Mouse (Mus musculus) kidney, embryonic 16.5 days (tissue): ENCODE measurements at regions not wholly inside any gene's neighbourhood (a gene's known extent, or its start where the extent isn't known, plus 50 kb on each side); places are given as distances from the start of the nearest gene placed in this dataset.

ENCODE experiments used
- ATAC-seq: fragments of 200-750 bp; cut with Nextera tagmentation; 2 replicates; pipeline ENCODE4 v1.8.0; 2017; ENCODE audit warnings: moderate TSS enrichment; ENCODE audit not compliant: low FRiP score, low TSS enrichment
- H3K27ac ChIP-seq: fragments of 300-500 bp; sonication (generic); 2 replicates; pipeline ENCODE4 v1.5.1; 2014; ENCODE audit warnings: low read length
- H3K27me3 ChIP-seq: fragments of 300-500 bp; sonication (generic); 2 replicates; pipeline ENCODE4 v1.6.1; 2014; ENCODE audit warnings: low read length, control low read depth, mixed read lengths; ENCODE audit not compliant: insufficient read depth
- H3K36me3 ChIP-seq: fragments of 300-500 bp; sonication (generic); 2 replicates; pipeline ENCODE4 v1.6.1; 2014; ENCODE audit warnings: low read length, control low read depth, mixed read lengths; ENCODE audit not compliant: insufficient read depth
- H3K4me1 ChIP-seq: fragments of 300-500 bp; sonication (generic); 2 replicates; pipeline ENCODE4 v1.6.1; 2014; ENCODE audit warnings: low read length, control low read depth, mixed read lengths; ENCODE audit not compliant: insufficient read depth
- H3K4me2 ChIP-seq: fragments of 300-500 bp; sonication (generic); replicated peaks from 2 replicates; pipeline ENCODE4 v1.6.1; 2014; ENCODE audit warnings: low read depth, low read length
- H3K4me3 ChIP-seq: fragments of 300-500 bp; sonication (generic); 2 replicates; pipeline ENCODE4 v1.5.1; 2014; ENCODE audit warnings: mild to moderate bottlenecking, low read length
- H3K9ac ChIP-seq: fragments of 300-500 bp; sonication (generic); replicated peaks from 2 replicates; pipeline ENCODE4 v1.6.1; 2014; ENCODE audit warnings: low read length
- H3K9me3 ChIP-seq: fragments of 300-500 bp; sonication (generic); 2 replicates; pipeline ENCODE4 v1.6.1; 2016; ENCODE audit warnings: low read length, control low read depth
- WGBS: fragments of 180-500 bp; shearing (Covaris S2); extraction: QIAGEN DNeasy Blood & Tissue Kit; methylation state at CpG from one replicate; pipeline ENCODE4 v1.1.7; 2014; 5-methylcytosine and 5-hydroxymethylcytosine counted together

DNA sequence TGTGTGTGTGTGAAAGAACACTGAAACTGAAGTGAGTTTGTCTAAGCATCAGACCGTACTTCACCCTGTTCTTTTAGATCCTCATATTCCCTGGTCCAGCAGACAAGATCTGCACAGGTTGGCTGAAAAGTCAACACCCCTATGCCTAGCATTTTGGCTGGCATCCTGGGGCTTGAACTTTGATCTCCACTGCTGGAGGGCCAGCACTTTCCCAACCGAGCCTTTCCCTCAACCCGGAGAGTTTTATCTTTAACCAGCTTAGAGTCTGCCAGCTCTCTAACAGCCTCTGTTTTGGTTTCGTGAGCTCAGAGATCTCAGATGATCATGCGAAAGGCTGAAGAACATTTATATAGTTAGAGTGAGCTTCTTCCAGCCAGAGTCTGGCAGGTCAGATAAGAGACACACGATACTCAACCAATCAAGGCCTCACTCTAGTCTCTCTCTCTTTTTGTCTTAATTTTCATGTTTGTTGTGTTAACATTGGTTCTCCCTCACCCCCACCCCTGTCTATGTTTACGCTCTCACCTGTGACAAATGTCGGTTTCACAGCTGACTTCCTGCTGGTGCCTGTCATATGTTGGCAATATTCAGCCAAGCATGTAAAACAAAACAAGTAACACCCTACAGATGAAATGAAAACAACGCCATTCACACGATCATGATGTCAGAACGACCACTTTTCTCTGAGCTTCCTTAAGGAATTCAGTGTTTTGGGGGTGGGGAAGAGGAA, 162.7 kb upstream of the Tenm3 start:
- Histone ChIP-seq H3K4me3 (no peak overlapping the region), H3K27me3 (no peaks in the 10 kb centered on the region), H3K9ac (no peak overlapping the region), H3K36me3 (no peaks in the 10 kb centered on the region), H3K4me2 (no peak overlapping the region), H3K9me3 (no peaks in the 10 kb centered on the region), H3K4me1 (0 out of 2 replicates have a peak, but pooled peaks cover 4% of the 10 kb centered on the region), H3K27ac (no peak overlapping the region)
- WGBS, result 48% methylated on average over 11 of the region's 11 CpGs
- ATAC-seq, result peak; percentile 39; the same call in 1 of the 2 replicates

DNA sequence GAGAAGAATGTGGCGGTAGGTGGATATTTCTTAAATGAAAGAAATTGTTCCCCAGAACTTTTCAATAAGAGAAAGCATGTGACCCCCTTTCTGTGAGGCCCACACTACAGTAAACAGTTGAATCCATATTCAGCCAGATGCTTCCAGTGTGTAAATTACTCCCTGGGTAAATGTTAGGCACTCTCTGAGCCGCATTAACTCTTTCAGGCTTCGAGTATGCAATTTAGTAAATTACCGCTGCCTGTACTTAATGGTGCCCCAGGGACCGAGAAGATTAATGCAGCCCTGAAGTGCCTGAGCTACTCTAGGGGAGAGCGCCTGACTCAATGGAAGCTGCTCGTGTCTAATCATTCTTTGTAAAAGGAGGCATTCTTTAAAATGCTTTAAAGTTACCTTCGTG, 137.9 kb upstream of the Tenm3 start:
- Histone ChIP-seq H3K4me2 (no peak overlapping the region), H3K9ac (no peak overlapping the region), H3K9me3 (no peaks in the 10 kb centered on the region), H3K27ac (no peak overlapping the region), H3K27me3 (no peaks in the 10 kb centered on the region), H3K36me3 (no peaks in the 10 kb centered on the region), H3K4me3 (no peak overlapping the region), H3K4me1 (no peaks in the 10 kb centered on the region; the same call in 1 of the 2 replicates)
- ATAC-seq, result no peak
- 60% methylated on average over 8 of the region's 8 CpGs for WGBS

DNA sequence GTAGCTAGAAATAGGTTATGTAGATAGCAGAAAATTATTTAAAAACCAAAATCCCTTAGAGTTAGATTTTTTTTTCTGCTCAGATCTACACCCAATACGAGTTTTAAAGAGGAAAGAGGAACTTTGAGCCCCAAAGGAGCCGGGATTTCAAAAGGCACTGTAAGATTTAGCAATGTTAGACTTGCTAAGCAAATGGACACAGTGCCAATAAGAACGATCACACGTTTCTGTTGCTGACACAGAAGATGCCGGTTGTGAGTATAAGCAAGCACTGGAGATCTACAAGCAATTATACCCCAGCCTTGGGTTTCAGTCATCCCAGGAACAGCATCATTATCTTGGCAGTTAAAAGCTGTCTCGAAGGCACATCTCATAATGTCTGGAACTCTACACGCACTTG, 137.0 kb upstream of the Tenm3 start:
- H3K36me3 ChIP-seq, result no peaks in the 10 kb centered on the region
- no peaks in the 10 kb centered on the region for H3K27me3 ChIP-seq
- 78% methylated on average over 7 of the region's 7 CpGs for WGBS
- no peak overlapping the region for H3K4me3 ChIP-seq
- no peak overlapping the region for H3K27ac ChIP-seq
- ATAC-seq, result no peak
- no peak overlapping the region for H3K9ac ChIP-seq
- H3K9me3 ChIP-seq, result no peaks in the 10 kb centered on the region
- H3K4me2 ChIP-seq, result no peak overlapping the region
- H3K4me1 ChIP-seq, result no peaks in the 10 kb centered on the region; the same call in 1 of the 2 replicates

DNA sequence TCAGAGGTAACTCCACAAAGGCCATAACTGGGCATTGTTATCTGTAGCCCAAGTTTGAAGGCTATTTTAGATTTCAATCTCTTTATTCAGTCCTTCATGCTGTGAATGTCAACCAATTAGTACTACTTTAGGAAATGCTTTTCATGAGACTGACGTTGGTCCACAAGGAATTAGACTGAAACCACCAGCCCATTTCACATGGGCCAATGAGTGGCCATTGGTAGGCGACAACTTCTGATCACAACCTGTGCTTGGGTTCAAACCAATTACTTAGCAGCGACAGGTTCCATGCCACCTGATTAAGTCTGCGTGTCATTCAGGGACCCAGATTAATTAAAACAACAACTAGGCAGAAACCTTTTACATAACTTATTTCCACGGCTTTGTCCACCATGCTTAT, 126.9 kb upstream of the Tenm3 start:
- Histone ChIP-seq H3K36me3 (no peaks in the 10 kb centered on the region), H3K4me2 (no peak overlapping the region), H3K27me3 (no peaks in the 10 kb centered on the region), H3K9me3 (no peaks in the 10 kb centered on the region), H3K4me3 (no peak overlapping the region), H3K9ac (no peak overlapping the region), H3K27ac (no peak overlapping the region), H3K4me1 (no peaks in the 10 kb centered on the region)
- 84% methylated on average over 5 of the region's 5 CpGs for WGBS
- no peak for ATAC-seq

DNA sequence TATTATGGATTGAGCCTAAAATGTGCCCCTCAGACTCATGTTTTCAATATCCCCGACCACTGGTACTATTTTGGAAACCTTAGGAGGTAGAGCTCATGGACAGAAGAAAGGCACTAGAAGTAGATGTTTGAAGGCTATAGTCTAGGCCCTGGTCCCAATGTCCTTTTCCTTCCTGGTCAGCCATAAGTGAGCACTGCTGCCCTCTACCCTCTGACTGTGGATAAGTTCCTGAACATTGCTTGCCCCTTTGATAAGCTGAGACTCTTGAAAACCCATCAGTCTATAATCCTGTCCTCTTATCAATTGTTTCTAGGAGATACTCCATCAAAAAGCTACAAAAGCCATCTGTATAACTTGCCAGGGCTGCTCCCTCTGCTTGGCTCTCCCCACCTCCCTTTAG, 121.2 kb upstream of the Tenm3 start:
- H3K9ac ChIP-seq, result no peak overlapping the region
- ATAC-seq, result no peak
- no peaks in the 10 kb centered on the region for H3K36me3 ChIP-seq
- H3K4me1 ChIP-seq, result no peaks in the 10 kb centered on the region
- no peak overlapping the region for H3K4me2 ChIP-seq
- 88% methylated on average over 1 of the region's 1 CpGs for WGBS
- H3K9me3 ChIP-seq, result no peaks in the 10 kb centered on the region
- no peak overlapping the region for H3K27ac ChIP-seq
- no peak overlapping the region for H3K4me3 ChIP-seq
- no peaks in the 10 kb centered on the region for H3K27me3 ChIP-seq

DNA sequence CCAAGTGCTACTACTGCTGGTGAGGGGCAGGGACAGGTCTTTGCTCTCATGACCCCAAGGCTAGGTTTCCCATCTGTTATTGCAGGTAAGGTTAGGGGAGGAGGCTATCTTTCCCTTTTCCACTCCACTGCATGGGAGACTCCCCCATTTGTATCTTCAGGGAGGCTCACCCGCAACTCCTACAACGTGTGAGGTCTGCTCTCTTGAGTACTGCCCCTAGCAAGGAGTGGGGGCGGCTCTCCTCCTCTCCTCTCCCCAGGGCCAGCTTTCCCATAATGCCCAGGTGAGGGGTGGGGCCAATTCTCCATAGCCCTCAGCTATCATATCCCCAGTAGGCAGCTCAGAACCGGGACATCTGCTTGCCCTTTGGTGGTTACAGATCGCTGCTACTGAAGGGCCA, 113.9 kb upstream of the Tenm3 start:
- peak; percentile 59; the same call in 1 of the 2 replicates for ATAC-seq
- no peak overlapping the region for H3K9ac ChIP-seq

DNA sequence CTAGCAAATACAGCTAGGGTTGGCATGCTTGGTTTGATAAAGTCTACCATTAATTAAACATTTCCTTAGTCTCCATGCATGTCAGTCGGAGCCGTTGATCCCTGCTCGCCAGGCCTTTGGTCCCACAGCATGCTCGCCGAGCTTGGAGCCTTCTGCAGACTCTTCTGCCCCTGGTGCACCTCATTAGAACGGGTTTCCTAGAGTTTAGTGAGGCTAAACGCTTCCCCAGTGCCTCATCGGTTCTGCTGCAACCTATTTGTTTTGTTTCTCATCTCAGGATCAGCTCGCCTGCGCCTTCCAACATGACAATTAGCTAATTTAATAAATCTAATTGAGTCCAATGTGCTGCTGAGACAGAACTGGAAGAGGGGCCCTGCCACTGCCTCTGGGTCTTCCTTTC, 107.7 kb upstream of the Tenm3 start:
- Histone ChIP-seq H3K27me3 (no peaks in the 10 kb centered on the region), H3K27ac (no peak overlapping the region), H3K9me3 (no peaks in the 10 kb centered on the region), H3K4me3 (no peak overlapping the region), H3K4me1 (no peaks in the 10 kb centered on the region), H3K36me3 (no peaks in the 10 kb centered on the region), H3K4me2 (no peak overlapping the region), H3K9ac (no peak overlapping the region)
- 83% methylated on average over 10 of the region's 10 CpGs for WGBS
- ATAC-seq, result no peak

More for the DNA sequence above, 113.9 kb upstream of the Tenm3 start:
- Histone ChIP-seq H3K4me1 (no peaks in the 10 kb centered on the region), H3K4me3 (no peak overlapping the region), H3K36me3 (no peaks in the 10 kb centered on the region), H3K27ac (no peak overlapping the region), H3K9me3 (no peaks in the 10 kb centered on the region), H3K4me2 (no peak overlapping the region), H3K27me3 (no peaks in the 10 kb centered on the region)
- 54% methylated on average over 5 of the region's 5 CpGs for WGBS

DNA sequence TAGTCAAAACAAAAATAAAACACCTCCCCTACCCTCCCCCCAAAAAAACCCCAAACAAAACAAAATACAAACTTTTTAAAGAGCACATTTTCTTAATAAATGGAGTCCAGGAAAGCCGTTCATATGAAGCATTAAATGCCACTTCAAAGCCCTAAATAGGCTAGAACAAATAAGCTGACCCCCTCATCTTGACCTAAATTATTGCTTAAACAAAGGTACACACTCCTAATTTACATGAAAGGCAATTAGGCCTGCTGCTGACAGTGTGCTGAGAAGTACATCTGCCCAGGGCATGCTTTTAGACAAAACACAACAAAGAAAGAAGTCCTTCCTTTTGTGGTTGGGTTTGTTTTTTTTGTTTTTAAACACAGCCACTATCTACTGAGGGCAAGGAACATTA, 100.4 kb upstream of the Tenm3 start:
- no peaks in the 10 kb centered on the region for H3K36me3 ChIP-seq
- no peak overlapping the region for H3K27ac ChIP-seq
- no peak overlapping the region for H3K4me2 ChIP-seq
- no peak overlapping the region for H3K4me3 ChIP-seq
- no peaks in the 10 kb centered on the region for H3K27me3 ChIP-seq
- 17% methylated on average over 1 of the region's 1 CpGs for WGBS
- H3K9ac ChIP-seq, result no peak overlapping the region
- ATAC-seq, result no peak
- no peaks in the 10 kb centered on the region for H3K4me1 ChIP-seq
- no peaks in the 10 kb centered on the region for H3K9me3 ChIP-seq

DNA sequence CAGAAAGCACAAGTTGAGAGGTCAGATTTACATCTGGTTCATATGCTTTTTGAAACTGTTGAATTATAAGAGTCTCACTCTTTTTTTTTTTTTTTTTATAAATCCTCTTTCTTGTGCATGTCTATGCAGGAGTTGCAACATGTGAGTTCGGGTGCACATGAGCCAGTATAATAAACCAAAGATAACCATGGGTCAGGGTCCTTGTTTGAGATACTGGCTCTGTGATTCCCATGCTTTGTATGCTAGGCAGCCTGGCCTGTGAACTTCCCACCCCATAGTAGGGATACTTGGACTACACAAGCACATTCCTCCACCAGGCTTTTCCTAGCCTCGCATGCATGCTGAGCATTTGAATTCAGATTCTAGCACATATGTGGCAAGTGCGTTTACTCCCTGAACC, 93.4 kb upstream of the Tenm3 start:
- Histone ChIP-seq H3K9me3 (no peaks in the 10 kb centered on the region), H3K9ac (no peak overlapping the region), H3K36me3 (no peaks in the 10 kb centered on the region), H3K27me3 (no peaks in the 10 kb centered on the region), H3K4me2 (no peak overlapping the region), H3K4me3 (no peak overlapping the region), H3K27ac (no peak overlapping the region), H3K4me1 (no peaks in the 10 kb centered on the region)
- WGBS, result 95% methylated on average over 3 of the region's 3 CpGs
- no peak for ATAC-seq

DNA sequence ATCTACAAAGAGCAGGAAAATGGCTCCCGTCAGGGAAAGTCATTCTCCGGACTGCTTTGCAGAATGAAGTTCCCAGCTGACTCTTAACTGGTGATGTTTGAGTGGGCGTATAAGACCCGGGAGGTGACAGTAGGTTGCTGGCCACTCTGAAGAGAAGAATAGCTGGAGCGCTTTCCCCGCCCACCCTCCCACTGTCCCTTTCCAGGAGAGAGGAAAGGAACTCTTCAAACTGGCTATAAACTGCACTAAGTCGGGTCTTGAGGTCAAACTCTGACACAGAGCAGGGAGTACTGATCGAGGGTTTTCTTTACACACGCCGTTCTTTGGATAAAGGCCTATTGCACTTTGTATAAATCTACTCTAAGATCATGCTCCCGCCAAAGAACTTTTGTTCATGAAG, 83.4 kb upstream of the Tenm3 start:
- H3K9me3 ChIP-seq, result no peaks in the 10 kb centered on the region
- 23% methylated on average over 11 of the region's 11 CpGs for WGBS
- no peaks in the 10 kb centered on the region for H3K27me3 ChIP-seq
- no peaks in the 10 kb centered on the region for H3K36me3 ChIP-seq
- H3K9ac ChIP-seq, result no peak overlapping the region
- ATAC-seq, result peak; percentile 49
- no peak overlapping the region for H3K4me3 ChIP-seq
- 0 out of 2 replicates have a peak, but pooled peaks cover 4% of the 10 kb centered on the region for H3K4me1 ChIP-seq
- H3K4me2 ChIP-seq, result 0 out of 2 replicates have a peak overlapping the region, but pooled peaks have one; percentile 10
- H3K27ac ChIP-seq, result no peak overlapping the region
